Mouse (Mus musculus) cortical plate, adult 2 months (tissue): ENCODE results near the gene Gm14137. TPM values are rescaled to one million over a fixed set of nuclear protein-coding genes. Genes with fewer than 3 reads are reported as not detected.

ENCODE experiments used
- H3K27ac ChIP-seq: fragments of 200-500 bp; 2 replicates; pipeline ENCODE4 v1.5.1; 2012; ENCODE audit warnings: low read length, control low read depth, inconsistent platforms; ENCODE audit not compliant: insufficient read depth
- H3K4me1 ChIP-seq: fragments of 200-500 bp; 2 replicates; pipeline ENCODE4 v1.6.1; 2011; ENCODE audit warnings: low read length; ENCODE audit not compliant: control insufficient read depth, insufficient read depth
- H3K4me3 ChIP-seq: fragments of 200-500 bp; 2 replicates; pipeline ENCODE4 v1.5.1; 2011; ENCODE audit warnings: mild to moderate bottlenecking, low read length, control low read depth; ENCODE audit not compliant: insufficient read depth
- CTCF ChIP-seq: fragments of 200-500 bp; IDR thresholded peaks from 2 replicates; pipeline ENCODE4 v1.5.1; 2011; ENCODE audit warnings: mild to moderate bottlenecking, control low read depth, low read length; ENCODE audit not compliant: insufficient read depth; ENCODE audit errors: extremely low read depth
- POLR2A ChIP-seq: fragments of 200-500 bp; IDR thresholded peaks from 2 replicates; pipeline ENCODE4 v1.6.1; 2011; ENCODE audit warnings: mild to moderate bottlenecking, low read length, control low read depth; ENCODE audit not compliant: insufficient read depth; ENCODE audit errors: extremely low read depth
- polyA plus RNA-seq: library from polyadenylated mRNA; depleted of rRNA; stranded (reverse); fragments of >200 nt; gene quantifications from 2 replicates; pipeline ENCODE4 v1.2.3, GENCODE M21; 2012

Gene Gm14137
- polyA plus RNA-seq, 1 experiment, result not detected

GRCm38 (mm10) chr2:119170282-119170681 lies 4.0 kb upstream of the Gm14137 start:
- Histone ChIP-seq H3K4me3 (no peak overlapping the region), H3K27ac (no peak overlapping the region), H3K4me1 (peaks cover 4% of the 10 kb centered on the region; the same call in 1 of the 2 replicates)
- TF ChIP-seq CTCF (no peak), POLR2A (no peak)

- H3K4me3 ChIP-seq, result no peak overlapping the region
- H3K27ac ChIP-seq, result no peak overlapping the region
- H3K4me1 ChIP-seq, result peaks cover 4% of the 10 kb centered on the region; the same call in 1 of the 2 replicates
- TF ChIP-seq POLR2A, result no peak
- TF ChIP-seq CTCF, result no peak
Observed at GRCm38 (mm10) chr2:119171574-119171973, 2.7 kb upstream of the Gm14137 start.

GRCm38 (mm10) chr2:119172446-119172845 lies 1.9 kb upstream of the Gm14137 start:
- TF ChIP-seq POLR2A (no peak), CTCF (no peak)
- no peak overlapping the region for H3K27ac ChIP-seq

GRCm38 (mm10) chr2:119172862-119173576 lies 1.3 kb upstream of the Gm14137 start:
- no peak for TF ChIP-seq CTCF
- no peak for TF ChIP-seq POLR2A
- Histone ChIP-seq H3K27ac (no peak overlapping the region), H3K4me1 (no peaks in the 10 kb centered on the region), H3K4me3 (no peak overlapping the region)

More at GRCm38 (mm10) chr2:119172446-119172845, 1.9 kb upstream of the Gm14137 start:
- H3K4me1 ChIP-seq, result no peaks in the 10 kb centered on the region
- H3K4me3 ChIP-seq, result no peak overlapping the region

GRCm38 (mm10) chr2:119174866-119175265 lies 557 bp downstream of the Gm14137 start:
- H3K4me1 ChIP-seq, result no peaks in the 10 kb centered on the region
- no peak overlapping the region for H3K27ac ChIP-seq
- TF ChIP-seq CTCF (no peak), POLR2A (no peak)

GRCm38 (mm10) chr2:119175614-119176013 lies 1.3 kb downstream of the Gm14137 start:
- TF ChIP-seq POLR2A (no peak), CTCF (no peak)
- no peaks in the 10 kb centered on the region for H3K4me1 ChIP-seq
- H3K4me3 ChIP-seq, result no peak overlapping the region
- H3K27ac ChIP-seq, result no peak overlapping the region

More at GRCm38 (mm10) chr2:119174866-119175265, 557 bp downstream of the Gm14137 start:
- H3K4me3 ChIP-seq, result no peak overlapping the region

GRCm38 (mm10) chr2:119176761-119177160 lies 2.5 kb downstream of the Gm14137 start:
- Histone ChIP-seq H3K4me1 (no peaks in the 10 kb centered on the region), H3K4me3 (no peak overlapping the region), H3K27ac (no peak overlapping the region)
- TF ChIP-seq POLR2A, result no peak
- TF ChIP-seq CTCF, result no peak

GRCm38 (mm10) chr2:119177384-119177939 lies 3.2 kb downstream of the Gm14137 start:
- Histone ChIP-seq H3K4me3 (no peak overlapping the region), H3K4me1 (no peaks in the 10 kb centered on the region), H3K27ac (no peak overlapping the region)
- TF ChIP-seq CTCF (no peak), POLR2A (no peak)

- Histone ChIP-seq H3K27ac (no peak overlapping the region), H3K4me1 (no peaks in the 10 kb centered on the region), H3K4me3 (no peak overlapping the region)
- TF ChIP-seq CTCF (no peak), POLR2A (no peak)
Observed at GRCm38 (mm10) chr2:119182914-119183313, 8.6 kb downstream of the Gm14137 start.
